Mouse (Mus musculus): ENCODE measurements at regions not wholly inside any gene's neighbourhood (a gene's known extent, or its start where the extent isn't known, plus 50 kb on each side); places are given as distances from the start of the nearest gene placed in this dataset.
A peak's percentile ranks its signal among the peaks of the same experiment; 100 is the strongest.

GRCm38 (mm10) chr13:99814033-99814556 is 86.8 kb downstream of the Cartpt start:
- Histone ChIP-seq H3K27ac (no peak overlapping the region), H3K4me3 (no peak overlapping the region)
- no peak for DNase-seq
- TF ChIP-seq CTCF (IDR thresholded peaks at IDR 0.05), result no peak
- intact Hi-C loops (cut with DNase I), result no loop called here

DNA sequence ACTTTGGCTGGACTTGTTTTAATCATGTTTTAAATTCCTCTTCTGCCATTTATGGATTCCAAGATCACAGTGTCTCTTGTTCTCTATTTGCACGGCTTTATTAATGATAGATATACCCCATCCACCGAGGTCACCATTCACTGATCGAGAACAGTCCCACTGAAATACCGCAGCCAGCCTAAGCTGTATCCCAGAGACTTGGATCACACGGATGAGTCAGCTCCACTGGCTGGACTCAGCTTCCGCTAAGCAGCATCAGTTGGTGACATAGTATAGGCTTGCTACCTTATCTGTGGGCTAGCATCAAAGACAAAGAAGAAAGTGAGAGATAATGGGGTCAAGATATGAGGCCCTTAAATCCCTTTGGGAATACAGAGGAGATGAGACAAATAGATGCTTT is 106.4 kb downstream of the Cartpt start:
- intact Hi-C loops (cut with DNase I), result no loop called here
- Histone ChIP-seq H3K27ac (peak overlapping the region; percentile 31; the same call in 1 of the 2 replicates), H3K4me3 (no peak overlapping the region)
- no peak for TF ChIP-seq CTCF (IDR thresholded peaks at IDR 0.05)
- no peak for DNase-seq

DNA sequence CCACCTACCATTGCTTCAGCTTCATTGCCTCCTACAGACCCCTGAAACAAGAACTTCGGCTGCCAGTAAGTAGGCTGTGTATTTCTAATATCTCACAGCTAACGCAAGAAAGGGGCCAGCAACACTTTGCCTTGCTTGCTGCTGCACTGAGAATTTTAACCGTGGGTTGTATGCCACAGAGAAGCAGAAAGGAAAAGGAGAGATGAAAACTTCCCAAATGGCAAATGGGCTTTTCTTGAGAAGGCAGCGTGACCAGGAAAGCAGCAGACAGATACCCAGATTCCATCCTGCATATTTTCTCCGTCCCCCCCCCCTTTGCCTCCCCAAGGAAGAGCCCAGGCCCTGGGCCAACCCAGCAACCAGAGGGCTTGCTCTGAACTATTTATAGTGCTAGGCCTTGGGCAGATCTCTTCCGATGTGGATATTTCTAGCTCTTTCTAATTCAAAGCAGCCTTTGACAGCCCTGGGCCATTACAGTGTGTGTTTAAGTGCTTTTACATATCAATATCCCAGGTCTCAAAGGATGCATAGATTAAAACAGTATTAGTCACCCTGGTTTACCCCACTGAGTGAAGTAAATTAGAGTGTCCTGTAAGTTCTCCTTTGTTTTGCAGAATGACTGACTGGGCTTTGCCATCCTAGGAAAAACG is 107.0 kb downstream of the Cartpt start:
- Histone ChIP-seq H3K27ac (peak overlapping the region; percentile 31; the same call in 1 of the 2 replicates), H3K4me3 (no peak overlapping the region)
- no peak for TF ChIP-seq CTCF (IDR thresholded peaks at IDR 0.05)
- intact Hi-C loops (cut with DNase I), result no loop called here
- DNase-seq, result no peak

GRCm38 (mm10) chr13:99793001-99793400 is 107.9 kb downstream of the Cartpt start:
- intact Hi-C loops (cut with DNase I), result no loop called here
- H3K27ac ChIP-seq, result no peak overlapping the region
- H3K4me3 ChIP-seq, result no peak overlapping the region
- no peak for DNase-seq
- no peak for TF ChIP-seq CTCF (IDR thresholded peaks at IDR 0.05)

- Histone ChIP-seq H3K4me3 (no peak overlapping the region), H3K27ac (no peak overlapping the region)
- TF ChIP-seq CTCF (IDR thresholded peaks at IDR 0.05), result no peak
- no peak for DNase-seq
- intact Hi-C loops (cut with DNase I), result no loop called here
These were observed 109.9 kb downstream of the Cartpt start for GRCm38 (mm10) chr13:99790951-99791350.

GRCm38 (mm10) chr13:99787760-99788159 is 113.1 kb downstream of the Cartpt start:
- intact Hi-C loops (cut with DNase I), result no loop called here
- no peak overlapping the region for H3K4me3 ChIP-seq
- no peak for DNase-seq
- H3K27ac ChIP-seq, result no peak overlapping the region
- no peak for TF ChIP-seq CTCF (IDR thresholded peaks at IDR 0.05)

GRCm38 (mm10) chr13:99785427-99785826 is 115.5 kb downstream of the Cartpt start:
- Histone ChIP-seq H3K27ac (no peak overlapping the region), H3K4me3 (no peak overlapping the region)
- intact Hi-C loops (cut with DNase I), result no loop called here
- no peak for DNase-seq
- no peak for TF ChIP-seq CTCF (IDR thresholded peaks at IDR 0.05)

- Histone ChIP-seq H3K27ac (no peak overlapping the region), H3K4me3 (no peak overlapping the region)
- DNase-seq, result peak; percentile 33
- TF ChIP-seq CTCF (IDR thresholded peaks at IDR 0.05), result no peak
- intact Hi-C loops (cut with DNase I), result no loop called here
These were observed 116.6 kb downstream of the Cartpt start for GRCm38 (mm10) chr13:99784314-99784713.

GRCm38 (mm10) chr13:99782883-99783721 is 117.8 kb downstream of the Cartpt start:
- Histone ChIP-seq H3K27ac (no peak overlapping the region), H3K4me3 (no peak overlapping the region)
- no peak for DNase-seq
- intact Hi-C loops (cut with DNase I), result no loop called here
- TF ChIP-seq CTCF (IDR thresholded peaks at IDR 0.05), result no peak

DNA sequence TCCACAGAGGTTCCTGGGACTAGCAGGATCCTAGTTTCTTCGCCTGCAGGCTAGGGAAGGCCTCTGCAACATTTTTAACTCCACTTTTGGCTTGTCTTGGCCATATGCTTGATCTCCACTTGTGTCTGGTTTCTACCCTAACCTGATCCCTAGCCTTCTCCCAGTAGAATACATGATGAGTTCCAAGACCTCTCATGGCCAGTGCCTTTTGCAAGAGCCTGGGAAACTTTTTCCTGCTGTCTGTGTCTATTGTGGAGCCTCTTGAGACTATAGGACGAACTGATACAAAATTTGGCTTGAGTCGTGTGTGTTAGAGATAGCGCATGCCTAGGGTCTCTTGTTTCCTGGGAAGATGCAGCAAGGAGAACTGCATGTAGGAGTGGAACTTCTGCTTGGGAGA is 119.3 kb downstream of the Cartpt start:
- intact Hi-C loops (cut with DNase I), result no loop called here
- no peak for TF ChIP-seq CTCF (IDR thresholded peaks at IDR 0.05)
- no peak for DNase-seq
- Histone ChIP-seq H3K27ac (no peak overlapping the region), H3K4me3 (no peak overlapping the region)

DNA sequence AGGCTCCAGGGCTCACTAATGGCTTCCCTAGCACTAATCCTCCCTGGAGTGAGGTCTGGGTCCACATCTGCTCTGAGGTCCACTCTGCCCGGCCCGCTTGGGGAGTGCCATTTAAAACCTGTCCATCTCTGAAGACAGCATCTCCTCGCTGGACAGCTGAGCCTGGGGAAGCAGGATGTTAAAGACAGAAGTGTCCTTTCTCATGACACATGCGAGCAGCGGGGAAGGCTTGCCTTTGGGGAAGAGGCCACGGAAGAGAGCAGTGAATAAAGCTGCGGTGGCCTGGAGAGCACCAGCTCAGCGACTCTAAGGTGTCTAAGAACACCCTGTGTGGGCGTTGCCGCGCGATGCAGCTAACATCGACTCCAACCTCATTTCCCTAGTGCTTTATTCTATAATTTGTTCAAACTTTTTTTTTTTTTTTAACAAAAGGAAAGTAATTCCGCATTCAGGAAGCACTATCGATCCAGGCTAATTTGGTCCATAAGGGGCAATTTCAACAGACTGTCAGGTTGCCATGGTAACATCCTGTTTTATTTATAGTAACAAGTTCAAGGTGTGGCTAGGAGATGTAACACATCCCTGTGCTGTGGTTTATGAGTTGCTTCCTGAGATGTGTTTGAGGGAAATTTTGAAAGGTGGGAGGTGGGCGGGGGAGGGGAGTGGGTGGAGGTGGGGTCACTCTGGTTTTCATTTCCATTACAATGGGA is 120.0 kb downstream of the Cartpt start:
- no peak overlapping the region for H3K27ac ChIP-seq
- intact Hi-C loops (cut with DNase I), result no loop called here
- H3K4me3 ChIP-seq, result no peak overlapping the region
- DNase-seq, result no peak
- no peak for TF ChIP-seq CTCF (IDR thresholded peaks at IDR 0.05)

- no peak for DNase-seq
- intact Hi-C loops (cut with DNase I), result no loop called here
- no peak overlapping the region for H3K4me3 ChIP-seq
- no peak overlapping the region for H3K27ac ChIP-seq
- TF ChIP-seq CTCF (IDR thresholded peaks at IDR 0.05), result no peak
These were observed 122.1 kb downstream of the Cartpt start for GRCm38 (mm10) chr13:99778747-99779146.

DNA sequence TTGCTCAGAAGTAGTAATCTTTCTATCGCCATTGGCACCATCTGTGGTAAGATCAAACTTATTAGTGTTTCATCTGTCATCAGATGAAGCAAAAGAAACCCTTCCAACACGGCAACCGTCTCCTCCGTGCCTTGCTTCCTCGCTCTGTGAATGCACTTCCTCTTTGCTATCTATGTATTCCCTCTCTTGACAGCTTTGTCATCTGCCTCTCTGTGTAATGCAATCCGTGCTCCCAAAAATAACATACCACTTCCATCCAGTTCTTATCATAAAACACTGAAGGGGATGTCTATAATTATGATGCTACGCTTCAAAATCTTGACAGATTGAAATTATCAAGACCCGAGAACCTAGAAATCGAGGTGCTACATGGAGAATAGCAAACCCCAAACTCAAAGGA is 123.2 kb downstream of the Cartpt start:
- TF ChIP-seq CTCF (IDR thresholded peaks at IDR 0.05), result no peak
- no peak overlapping the region for H3K27ac ChIP-seq
- intact Hi-C loops (cut with DNase I), result no loop called here
- DNase-seq, result no peak
- no peak overlapping the region for H3K4me3 ChIP-seq

Data from gastrocnemius, adult 2 months (tissue).